Mouse (Mus musculus) gastrocnemius, adult 8-10 months (tissue): ENCODE measurements around the gene Ncoa7. TPM values are rescaled to one million over a fixed set of nuclear protein-coding genes. Genes with fewer than 3 reads are reported as not detected.
A peak's percentile ranks its signal among the peaks of the same experiment; 100 is the strongest.

ENCODE experiments used
- DNase-seq, 2 experiments: peaks; one replicate each; pipeline ENCODE4 v3.0.0; 2022; ENCODE audit warnings: low spot score in 2 of 2
- total RNA-seq, 4 experiments: library from RNA; stranded (reverse); gene quantifications; 2 replicates each; pipeline ENCODE4 v1.2.4; 2022

Ncoa7 gene
- total RNA-seq, result 1 to 10 TPM; 1.1 to 2.3 (median 1.7) TPM

DNA sequence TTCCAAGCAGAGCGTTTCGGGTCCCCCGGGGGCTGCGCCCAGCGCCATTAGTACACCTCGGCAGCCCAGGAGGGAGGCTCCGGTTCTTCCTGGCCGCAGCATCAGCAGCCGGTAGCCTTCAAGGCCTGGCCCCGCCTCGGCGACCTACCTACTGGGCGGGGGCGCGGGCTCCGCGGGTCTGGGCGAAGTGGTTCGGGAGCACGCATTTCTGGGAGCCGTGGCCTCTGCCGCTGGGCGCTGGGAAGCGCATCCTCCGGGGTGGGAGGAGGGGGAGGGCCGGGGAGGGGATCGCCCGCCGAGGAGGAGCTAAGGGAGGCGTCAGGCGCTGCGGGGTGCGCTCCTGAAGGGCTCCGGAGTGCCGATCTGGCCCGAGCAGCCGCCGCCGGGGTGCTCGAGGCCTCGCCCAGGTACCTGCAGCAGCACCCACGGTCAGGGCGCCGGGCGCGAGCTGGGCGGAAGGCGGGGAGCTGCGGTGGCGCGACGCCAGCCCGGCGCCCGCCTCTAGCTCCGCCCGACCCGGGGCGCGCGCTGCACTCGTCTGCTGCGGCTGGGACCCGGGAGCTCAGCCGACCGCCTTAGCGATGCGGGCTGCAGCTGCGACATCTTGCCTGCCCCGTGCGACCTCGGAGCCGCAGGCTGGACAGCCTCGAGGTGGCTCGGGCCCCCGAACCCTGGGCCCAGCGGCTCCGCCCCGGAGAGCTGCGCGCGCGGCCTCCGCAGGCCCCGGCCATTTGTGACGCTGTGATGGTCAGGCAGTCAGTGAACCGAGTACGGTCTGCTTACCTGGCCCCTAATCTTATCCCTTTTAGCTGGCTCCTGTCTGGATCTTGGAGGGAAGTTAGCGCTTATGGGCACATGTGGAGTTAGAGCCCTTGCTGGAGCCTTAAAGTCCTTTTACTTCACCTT, at the start of gene Ncoa7:
Ncoa7 (minus strand) TSS at position 646 of the 906 bp plus-strand sequence.
- DNase-seq, result peak; percentile 30 to 53

GRCm38 (mm10) chr10:30845101-30845825, 42.1 kb upstream of the Ncoa7 start:
- DNase-seq, result no peak

DNA sequence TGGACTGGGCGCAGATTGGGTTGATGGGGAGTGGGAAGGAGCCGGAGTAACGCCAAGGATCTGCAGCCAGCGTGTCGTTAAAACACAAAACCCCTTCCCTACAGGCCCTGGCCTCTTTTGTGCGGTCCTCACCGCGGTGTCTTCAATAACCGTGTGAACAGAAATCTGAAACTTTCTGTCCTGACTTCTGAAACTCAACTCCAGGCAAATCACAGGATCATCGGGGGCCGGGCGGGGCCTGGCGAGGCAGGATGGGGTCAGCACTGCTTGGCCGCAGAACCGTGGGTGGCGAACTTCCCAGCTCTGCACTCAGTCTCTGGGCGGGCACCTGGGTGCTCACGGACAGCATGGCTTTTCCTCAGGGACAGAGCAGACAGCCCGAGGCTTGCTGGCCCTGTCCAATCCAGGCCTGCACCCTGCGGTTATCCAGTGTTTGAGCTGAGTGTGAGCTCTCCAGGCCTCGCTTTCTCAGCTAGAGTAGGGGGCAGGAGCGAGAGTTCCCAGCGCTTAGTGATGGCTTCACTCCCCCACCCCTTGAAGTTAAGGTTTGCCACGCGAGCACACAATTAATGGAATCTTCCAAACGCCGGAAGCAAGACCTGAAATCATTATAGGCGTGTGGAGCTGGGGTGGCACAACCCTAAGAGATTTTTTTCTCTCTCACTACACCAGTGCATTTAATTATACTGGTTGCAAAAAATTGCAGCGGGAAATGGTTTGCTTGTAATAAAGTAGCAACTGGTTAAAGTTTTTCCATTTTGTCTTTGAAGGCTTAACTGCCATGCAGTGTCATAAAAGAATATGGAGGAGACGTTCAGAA, 41.3 kb upstream of the Ncoa7 start:
- DNase-seq, result peak in 1 of 2 experiments; percentile 3

GRCm38 (mm10) chr10:30843438-30844190, 40.5 kb upstream of the Ncoa7 start:
- no peak for DNase-seq

DNA sequence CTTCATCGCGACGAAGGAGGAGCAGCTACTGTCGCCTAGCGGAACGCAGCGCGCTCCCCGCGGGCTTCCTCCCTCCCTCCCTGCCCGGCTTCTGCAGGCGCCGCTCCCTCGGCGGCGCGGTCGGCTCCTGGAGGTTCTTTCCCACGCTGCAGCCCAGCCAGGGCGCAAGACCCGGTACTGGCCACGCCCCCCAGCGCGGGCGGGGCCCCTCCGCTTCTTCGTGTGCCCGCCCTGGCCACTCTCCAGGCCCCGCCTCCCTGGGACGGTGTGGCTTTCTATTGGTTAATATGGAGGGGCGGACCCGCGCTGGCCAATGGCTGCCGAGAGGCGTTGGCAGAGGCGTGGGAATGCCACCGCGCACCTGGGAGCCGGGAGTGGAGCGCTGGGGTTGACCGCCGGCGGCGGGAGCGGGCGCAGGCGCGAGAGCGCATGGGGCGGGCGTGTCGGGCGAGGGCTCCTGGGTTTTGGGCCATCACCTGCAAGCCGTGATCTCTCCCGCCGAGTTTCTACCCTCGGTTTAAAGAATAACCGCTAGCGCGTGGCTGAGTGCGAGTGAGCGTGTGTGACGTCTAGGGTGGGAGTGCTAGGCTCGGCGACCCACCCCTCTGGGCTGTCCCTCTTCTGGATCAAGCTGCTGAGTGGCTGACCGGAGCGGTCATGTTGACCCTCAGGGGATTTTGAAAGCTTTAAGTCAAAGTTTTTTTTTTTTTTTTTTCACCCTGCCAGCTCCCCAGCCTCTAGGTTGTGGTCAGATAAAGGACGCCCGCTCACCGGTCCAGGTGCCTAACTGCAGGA, 39.7 kb upstream of the Ncoa7 start, which contains the start of gene Hey2:
Hey2 (minus strand) TSS at position 159 of the 795 bp plus-strand sequence.
- DNase-seq, result peak; percentile 97

DNA sequence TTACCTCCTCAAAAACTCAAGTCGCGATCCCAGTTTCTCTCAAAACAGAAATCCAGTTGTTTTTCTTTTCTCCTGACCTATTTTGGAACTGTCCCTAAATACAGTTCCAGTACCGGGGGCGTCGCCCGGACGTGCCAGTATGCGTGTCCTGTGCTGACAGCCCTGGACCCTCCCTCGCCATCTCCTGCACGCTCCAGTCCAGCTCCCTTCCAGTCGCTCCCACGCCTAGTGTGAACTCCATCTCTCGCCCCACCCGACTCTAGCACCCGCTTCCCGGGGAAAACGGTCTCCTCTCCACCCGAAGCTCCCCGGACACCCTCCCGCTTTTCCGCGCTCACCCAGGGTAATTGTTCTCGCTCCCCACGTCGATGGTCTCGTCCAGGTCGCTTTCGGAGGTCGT, 39.1 kb upstream of the Ncoa7 start:
- peak in 1 of 2 experiments; percentile 2 for DNase-seq

- no peak for DNase-seq
Measured at GRCm38 (mm10) chr10:30840824-30841223, 37.7 kb upstream of the Ncoa7 start.

GRCm38 (mm10) chr10:30838188-30838587, 35.1 kb upstream of the Ncoa7 start:
- DNase-seq, result no peak

GRCm38 (mm10) chr10:30825049-30825448, 21.9 kb upstream of the Ncoa7 start:
- no peak for DNase-seq

DNA sequence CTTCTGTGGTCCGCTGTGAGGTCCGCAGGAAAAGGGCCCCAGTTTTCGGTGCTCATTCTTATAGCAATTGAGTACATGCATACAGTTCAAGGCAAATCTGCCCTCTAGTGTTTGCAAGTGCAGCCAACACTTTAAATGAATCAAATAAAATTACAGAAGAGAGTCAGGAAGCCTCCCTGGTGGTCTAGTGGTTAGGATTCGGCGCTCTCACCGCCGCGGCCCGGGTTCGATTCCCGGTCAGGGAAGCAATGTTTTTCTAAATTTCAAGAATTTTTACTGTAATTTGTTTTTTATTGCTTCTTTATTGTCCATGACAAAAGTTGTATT, 7.8 kb upstream of the Ncoa7 start:
- peak; percentile 32 to 46 for DNase-seq

GRCm38 (mm10) chr10:30810247-30810966, 7.3 kb upstream of the Ncoa7 start:
- peak; percentile 3 to 13 for DNase-seq

DNA sequence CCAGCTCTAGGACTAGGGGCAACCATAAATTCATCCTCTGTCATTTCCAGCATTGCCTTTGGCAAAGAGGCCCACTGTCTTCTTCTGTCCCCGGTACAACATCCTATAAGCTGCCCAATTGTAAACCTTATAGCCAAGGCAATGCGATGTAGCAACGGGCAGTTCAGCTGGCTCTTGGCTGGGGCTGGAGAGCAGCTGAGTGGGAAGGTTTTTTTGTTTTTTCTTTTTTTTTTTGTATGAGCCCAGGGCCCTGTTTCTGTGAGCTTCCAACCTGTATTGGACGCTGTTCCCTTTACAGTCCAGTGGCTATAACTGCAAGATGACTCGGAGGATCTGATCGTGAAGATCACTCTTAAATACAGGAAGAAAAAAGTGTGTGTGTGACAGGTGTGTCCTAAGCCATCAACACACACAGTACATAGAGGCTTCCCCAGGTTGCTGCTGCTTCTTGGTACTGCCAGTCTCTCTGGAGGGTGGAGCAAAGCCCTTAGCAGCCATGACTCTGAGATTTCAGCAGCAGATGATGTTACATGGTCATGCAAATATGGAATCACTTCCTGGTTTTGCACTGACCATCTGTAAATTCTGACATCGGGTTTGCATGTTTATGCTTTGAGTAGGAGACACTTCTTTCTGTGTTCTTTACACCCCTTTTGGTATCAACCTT, 594 bp upstream of the Ncoa7 start:
- DNase-seq, result no peak

DNA sequence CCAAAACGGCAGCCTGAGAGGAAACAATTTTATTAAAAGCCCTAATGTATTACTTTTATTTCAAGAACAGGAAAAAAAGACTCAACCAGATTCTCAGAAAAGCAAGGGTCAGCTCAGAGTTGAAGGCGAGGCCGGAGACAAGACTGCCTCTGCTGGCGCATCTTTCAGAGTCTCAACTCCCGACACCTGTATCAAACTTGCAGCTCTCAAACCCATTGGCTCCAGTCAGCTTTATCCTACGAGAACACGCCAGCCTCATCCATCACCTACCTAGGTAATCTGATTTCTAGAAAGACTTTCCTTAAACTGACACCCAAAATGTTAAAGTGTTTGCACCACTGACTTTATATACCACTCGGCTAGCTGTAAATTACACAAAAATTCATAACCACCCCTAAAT, 1.1 kb downstream of the Ncoa7 start:
- DNase-seq, result no peak

DNA sequence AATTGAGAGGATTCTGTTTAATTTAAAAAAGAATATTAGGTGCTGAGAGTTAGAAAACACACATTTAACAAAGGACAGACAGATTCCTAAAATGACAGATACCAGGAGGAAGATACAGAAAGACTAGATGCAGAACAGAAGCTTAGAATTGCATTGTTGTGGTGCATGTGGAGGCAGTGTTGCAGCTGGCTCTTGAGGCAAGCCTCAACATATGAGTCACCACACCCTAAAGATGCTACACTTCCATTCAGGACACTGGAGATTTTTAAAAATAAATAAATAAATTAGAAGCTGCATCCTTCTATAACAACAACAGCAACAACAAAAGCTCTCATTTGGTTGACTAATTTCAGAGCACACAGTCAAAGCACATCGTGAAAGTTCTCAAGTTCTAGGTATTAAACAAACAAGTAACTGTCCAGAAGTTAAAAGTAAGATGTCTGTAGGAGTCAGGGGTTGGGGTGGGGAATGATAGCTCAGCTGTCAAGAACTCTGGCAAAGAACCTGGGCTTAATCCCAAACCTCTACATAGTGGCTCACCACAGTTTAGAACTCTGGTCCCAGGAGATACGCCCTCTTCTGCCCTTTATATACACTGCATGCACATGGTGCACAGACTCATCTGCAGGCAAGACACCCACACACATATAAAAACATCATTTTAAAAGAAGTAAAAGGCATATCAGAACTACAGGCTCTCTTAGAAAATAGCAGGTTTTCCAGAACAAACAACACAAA, 3.2 kb downstream of the Ncoa7 start:
- no peak for DNase-seq

DNA sequence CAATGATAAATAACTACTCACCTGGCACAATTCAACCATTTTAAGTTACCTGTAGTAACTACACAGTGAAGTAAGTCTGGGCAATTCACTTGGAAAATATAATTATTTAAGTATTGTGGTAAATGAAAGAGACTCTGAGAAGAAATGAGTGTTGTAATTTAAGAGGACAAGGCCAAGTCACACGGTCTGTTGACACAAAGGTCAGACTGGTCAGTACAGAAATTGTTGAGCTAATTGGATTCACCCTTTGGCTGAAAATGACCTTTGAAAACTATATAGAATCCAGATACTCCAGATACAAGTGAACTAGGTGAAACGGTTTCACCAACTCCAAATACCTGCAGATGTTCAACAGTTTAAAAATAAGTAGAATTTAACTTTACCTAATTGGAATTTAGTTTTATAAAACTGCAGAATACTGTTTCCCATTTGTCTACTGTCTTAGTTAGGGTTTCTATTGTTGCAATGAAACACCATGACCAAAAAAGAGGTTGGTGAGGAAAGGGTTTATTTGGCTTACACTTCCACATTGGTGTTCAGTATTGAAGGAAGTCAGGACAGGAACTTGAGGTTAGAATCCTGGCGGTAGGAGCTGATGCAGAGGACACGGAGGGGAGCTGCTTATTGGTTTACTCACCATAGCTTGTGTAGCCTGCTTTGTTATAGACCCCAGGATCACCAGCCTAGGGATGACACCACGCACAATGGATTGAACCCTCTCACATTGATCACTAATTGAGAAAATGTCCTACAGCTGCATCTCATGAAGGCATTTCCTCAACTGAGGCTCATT, 6.5 kb downstream of the Ncoa7 start:
- no peak for DNase-seq

- DNase-seq, result no peak
Measured at GRCm38 (mm10) chr10:30791016-30791415, 12.1 kb downstream of the Ncoa7 start.

GRCm38 (mm10) chr10:30789521-30789920, 13.6 kb downstream of the Ncoa7 start:
- no peak for DNase-seq
